Mouse (Mus musculus) olfactory bulb, adult 2 months (tissue): ENCODE data around the gene Serpina1e. TPM values are rescaled to one million over a fixed set of nuclear protein-coding genes. Genes with fewer than 3 reads are reported as not detected.

Experiments
- H3K27ac ChIP-seq: fragments of 200-500 bp; 2 replicates; pipeline ENCODE4 v1.5.1; 2012; ENCODE audit warnings: low read depth, low read length; ENCODE audit not compliant: insufficient read depth
- H3K4me1 ChIP-seq: fragments of 200-500 bp; 2 replicates; pipeline ENCODE4 v1.6.1; 2012; ENCODE audit warnings: low read length; ENCODE audit not compliant: control insufficient read depth, insufficient read depth
- H3K4me3 ChIP-seq: fragments of 200-500 bp; 2 replicates; pipeline ENCODE4 v1.5.1; 2012; ENCODE audit warnings: mild to moderate bottlenecking, low read depth, low read length, moderate library complexity; ENCODE audit not compliant: insufficient read depth
- CTCF ChIP-seq: fragments of 200-500 bp; IDR thresholded peaks from 2 replicates; pipeline ENCODE4 v1.5.1; 2012; ENCODE audit warnings: low read depth, mild to moderate bottlenecking, low read length, moderate library complexity; ENCODE audit not compliant: insufficient read depth
- POLR2A ChIP-seq: fragments of 200-500 bp; IDR thresholded peaks from 2 replicates; pipeline ENCODE4 v1.6.1; 2012; ENCODE audit warnings: mild to moderate bottlenecking, low read depth, low read length, moderate library complexity; ENCODE audit not compliant: insufficient read depth
- WGBS: fragments of 180-500 bp; shearing (Covaris S2); methylation state at CpG from one replicate; pipeline ENCODE4 v1.1.7; 2018; 5-methylcytosine and 5-hydroxymethylcytosine counted together
- polyA plus RNA-seq: library from polyadenylated mRNA; stranded (reverse); fragments of >200 nt; gene quantifications from 2 replicates; pipeline ENCODE4 v1.2.4, GENCODE M21; 2012; ENCODE audit warnings: low replicate concordance; ENCODE audit not compliant: missing spikeins, insufficient read depth, insufficient read length

The Serpina1e gene
- polyA plus RNA-seq, 1 experiment = not detected

DNA sequence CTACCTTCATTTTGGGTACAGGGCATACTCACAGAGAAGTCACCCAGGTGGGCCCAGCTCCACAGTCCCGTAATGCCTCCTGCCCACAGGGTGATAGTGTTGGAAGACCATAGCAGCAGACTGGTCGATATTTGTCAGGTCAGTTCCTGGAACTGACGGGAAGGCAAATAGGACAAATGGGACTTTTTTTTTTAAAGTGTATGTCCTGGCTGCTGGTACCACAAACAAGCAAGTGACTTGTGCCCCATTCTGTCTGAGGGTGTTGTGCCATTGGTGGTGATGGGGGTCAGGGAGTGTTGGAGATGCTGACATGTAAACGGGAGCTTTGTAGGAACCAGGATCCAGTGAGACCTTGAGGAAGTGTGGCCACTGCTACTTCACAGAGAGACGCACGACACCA is 31.1 kb upstream of the Serpina1e start, which contains the start of gene Serpina11:
Gene Serpina11 (minus strand): TSS at position 101 of the 400 bp plus-strand sequence.
- Histone ChIP-seq H3K4me1 (no peaks in the 10 kb centered on the region), H3K27ac (no peak within 1 kb of the TSS), H3K4me3 (no peak within 1 kb of the TSS)
- 93% methylated on average over 6 of the region's 6 CpGs for WGBS
- TF ChIP-seq POLR2A (no peak), CTCF (no peak)

DNA sequence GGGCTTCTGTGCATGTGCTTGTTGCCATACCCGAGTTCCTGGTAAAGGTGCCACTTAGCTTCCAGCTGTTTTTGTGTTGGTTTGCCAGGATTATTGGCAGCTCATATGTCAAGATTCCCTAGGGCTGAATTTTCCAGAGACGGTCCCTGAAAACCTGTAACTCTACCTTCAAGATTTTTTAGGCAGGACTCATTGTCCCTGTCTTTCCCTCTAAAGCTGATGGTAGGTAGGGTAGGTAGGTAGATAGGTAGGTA is 30.7 kb upstream of the Serpina1e start:
- WGBS = 79% methylated on average over 2 of the region's 2 CpGs
- no peak overlapping the region for H3K4me3 ChIP-seq
- TF ChIP-seq CTCF = no peak
- no peak for TF ChIP-seq POLR2A
- H3K4me1 ChIP-seq = no peaks in the 10 kb centered on the region
- no peak overlapping the region for H3K27ac ChIP-seq

DNA sequence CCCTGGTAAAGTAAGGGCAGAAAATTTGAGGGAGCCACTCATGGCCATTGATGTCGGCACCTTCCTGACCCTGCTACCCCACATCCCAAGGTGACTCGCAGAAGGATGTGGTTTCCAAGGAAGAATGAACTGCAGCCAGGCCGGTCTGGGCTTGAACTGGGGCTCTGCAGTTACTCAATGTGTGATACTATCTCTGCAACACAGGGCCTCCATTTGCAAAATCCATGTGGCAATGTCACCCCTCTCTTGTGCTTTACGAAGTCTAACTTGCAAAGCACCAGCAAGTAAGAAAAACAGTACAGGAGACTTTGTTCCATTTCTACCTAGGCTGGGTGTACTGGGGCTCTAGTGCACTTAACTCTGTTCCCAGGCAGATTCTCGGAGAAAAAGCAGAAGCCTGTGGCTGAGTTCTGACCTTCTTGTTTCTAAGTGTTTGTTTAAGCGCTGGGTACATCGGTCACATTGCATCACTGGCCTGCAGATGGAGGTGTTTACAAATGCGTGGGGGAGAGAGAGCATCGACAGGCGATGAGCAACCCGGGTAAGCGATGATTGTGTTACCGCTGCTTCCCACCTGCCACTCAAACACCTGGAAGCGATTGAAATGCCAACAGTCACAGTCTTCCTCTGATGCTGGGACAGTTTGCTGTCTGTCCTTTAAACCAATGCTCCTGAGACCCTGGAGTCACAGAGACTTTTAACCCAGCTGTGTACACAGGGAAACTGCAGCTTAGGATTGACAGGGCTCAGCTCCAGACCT is 30.2 kb upstream of the Serpina1e start:
- TF ChIP-seq CTCF = no peak
- TF ChIP-seq POLR2A = no peak
- Histone ChIP-seq H3K4me1 (no peaks in the 10 kb centered on the region), H3K27ac (no peak overlapping the region), H3K4me3 (no peak overlapping the region)
- 67% methylated on average over 14 of the region's 14 CpGs for WGBS

DNA sequence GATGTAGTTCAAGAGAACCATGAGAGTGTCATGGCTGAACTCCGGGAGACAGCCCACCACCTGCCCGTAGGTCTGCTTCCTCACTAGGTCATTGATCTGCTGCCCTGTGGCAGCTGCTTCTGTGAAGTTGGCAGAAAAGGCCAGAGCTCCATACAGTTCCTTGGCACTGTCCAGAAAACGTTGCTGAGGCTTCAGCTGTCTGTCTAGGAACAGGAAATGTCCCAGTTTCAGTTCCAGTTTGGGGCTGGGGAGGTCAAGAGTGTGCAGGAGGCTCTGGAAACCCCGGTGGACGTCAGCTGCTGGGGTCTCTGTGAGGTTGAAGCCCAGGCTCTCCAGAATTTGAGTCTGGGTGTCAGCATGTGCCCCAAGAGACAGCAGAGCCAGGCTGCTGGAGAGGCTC is 27.1 kb upstream of the Serpina1e start:
- no peaks in the 10 kb centered on the region for H3K4me1 ChIP-seq
- TF ChIP-seq POLR2A = no peak
- TF ChIP-seq CTCF = no peak
- no peak overlapping the region for H3K4me3 ChIP-seq
- 66% methylated on average over 5 of the region's 5 CpGs for WGBS
- H3K27ac ChIP-seq = no peak overlapping the region

DNA sequence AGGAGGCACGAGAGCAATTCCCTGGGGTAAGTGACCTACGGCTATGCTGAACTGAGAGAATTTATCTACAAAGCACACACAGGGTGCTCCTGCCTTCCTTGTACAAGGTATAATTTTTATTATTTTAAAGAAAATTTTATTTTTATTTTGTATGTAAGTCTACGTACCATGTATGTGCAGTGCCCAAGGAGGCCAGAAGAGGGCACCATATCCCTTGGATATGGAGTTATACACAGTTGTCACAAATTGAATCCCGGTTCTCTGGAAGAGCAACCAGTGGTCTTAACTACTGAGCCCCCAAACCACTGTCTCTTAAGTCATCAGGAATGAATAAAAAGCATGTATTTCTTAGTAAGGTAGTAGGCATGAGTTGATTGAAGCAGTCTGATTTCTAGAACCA is 26.2 kb upstream of the Serpina1e start:
- WGBS = 62% methylated on average over 4 of the region's 4 CpGs
- no peak overlapping the region for H3K27ac ChIP-seq
- no peak for TF ChIP-seq CTCF
- no peak for TF ChIP-seq POLR2A
- no peaks in the 10 kb centered on the region for H3K4me1 ChIP-seq
- H3K4me3 ChIP-seq = no peak overlapping the region

DNA sequence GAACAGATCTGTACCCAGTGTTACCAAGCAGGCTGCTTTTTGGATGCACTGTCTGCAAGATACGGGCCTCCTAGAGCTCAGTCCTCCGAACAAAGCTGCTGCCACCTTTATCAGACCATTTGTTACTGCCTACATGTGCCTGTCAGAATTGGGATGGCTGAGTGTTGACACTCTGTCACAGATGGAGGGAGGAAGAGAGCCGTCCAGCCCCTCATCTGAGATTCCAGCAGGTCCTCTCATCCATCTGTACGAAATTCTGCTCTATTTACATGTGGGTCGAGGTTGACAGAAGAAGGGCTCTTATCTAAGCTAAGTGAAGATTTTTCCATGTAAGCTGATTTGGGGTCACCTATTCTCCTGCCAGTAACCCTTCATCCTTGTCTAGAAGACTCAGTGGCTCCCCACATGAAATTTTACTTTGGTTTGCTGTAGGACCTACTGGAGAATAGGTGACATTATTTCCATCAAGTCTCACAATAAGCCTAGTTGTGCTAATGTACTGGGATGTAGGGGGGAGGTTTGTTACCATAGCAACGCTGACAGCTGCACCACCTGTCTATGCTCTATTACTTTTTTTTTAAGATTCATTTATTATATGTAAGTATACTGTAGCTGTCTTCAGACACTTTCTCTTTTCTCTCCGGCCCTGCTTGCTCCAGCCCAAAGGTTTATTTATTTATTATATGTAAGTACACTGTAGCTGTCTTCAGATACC is 23.0 kb upstream of the Serpina1e start:
- H3K4me1 ChIP-seq = no peaks in the 10 kb centered on the region
- TF ChIP-seq CTCF (no peak), POLR2A (no peak)
- H3K27ac ChIP-seq = no peak overlapping the region

DNA sequence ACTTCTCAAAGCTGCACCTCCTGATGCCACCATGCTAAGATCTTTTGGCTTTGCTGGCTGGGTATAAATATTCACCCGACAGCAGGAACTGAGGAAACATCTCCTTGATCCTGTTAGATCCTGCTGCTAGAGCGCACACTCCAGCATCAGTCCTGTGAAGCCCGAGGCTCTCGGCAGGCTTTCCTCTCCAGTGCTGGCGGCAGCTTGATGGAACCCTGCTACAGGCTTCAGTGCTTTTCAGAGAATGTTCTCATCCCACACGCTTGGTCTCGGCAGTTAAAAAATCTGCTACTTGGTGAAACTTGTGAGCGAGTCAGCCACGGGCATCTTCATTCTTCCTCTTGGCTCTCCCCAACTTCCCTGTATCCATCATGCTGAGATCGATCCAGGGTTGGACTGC is 19.5 kb upstream of the Serpina1e start:
- no peak overlapping the region for H3K27ac ChIP-seq
- H3K4me1 ChIP-seq = no peaks in the 10 kb centered on the region
- H3K4me3 ChIP-seq = no peak overlapping the region
- TF ChIP-seq CTCF (no peak), POLR2A (no peak)
- 88% methylated on average over 10 of the region's 10 CpGs for WGBS

More for the DNA sequence above, 23.0 kb upstream of the Serpina1e start:
- no peak overlapping the region for H3K4me3 ChIP-seq
- WGBS = 82% methylated on average over 7 of the region's 7 CpGs

DNA sequence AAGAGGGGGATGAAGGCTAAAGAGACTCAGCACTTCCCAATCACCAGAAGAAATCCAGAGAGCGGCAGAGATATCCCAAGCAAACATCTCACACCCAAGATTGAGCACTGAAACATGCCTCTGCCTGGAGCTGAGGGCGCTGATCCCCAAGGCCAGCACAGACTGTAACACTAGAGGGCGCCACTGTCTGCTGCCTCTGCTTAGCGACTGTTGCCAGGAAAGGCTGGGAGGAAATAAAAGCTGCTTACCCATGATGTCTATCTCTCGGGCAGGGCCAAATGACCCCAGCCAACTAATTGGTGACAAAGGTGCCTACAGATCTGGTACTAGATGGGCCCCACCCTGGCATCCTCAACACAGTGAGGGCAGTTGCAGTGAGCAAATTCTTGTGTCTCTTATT is 19.1 kb upstream of the Serpina1e start:
- 32% methylated on average over 5 of the region's 5 CpGs for WGBS
- Histone ChIP-seq H3K4me3 (no peak overlapping the region), H3K27ac (no peak overlapping the region), H3K4me1 (no peaks in the 10 kb centered on the region)
- no peak for TF ChIP-seq CTCF
- no peak for TF ChIP-seq POLR2A

DNA sequence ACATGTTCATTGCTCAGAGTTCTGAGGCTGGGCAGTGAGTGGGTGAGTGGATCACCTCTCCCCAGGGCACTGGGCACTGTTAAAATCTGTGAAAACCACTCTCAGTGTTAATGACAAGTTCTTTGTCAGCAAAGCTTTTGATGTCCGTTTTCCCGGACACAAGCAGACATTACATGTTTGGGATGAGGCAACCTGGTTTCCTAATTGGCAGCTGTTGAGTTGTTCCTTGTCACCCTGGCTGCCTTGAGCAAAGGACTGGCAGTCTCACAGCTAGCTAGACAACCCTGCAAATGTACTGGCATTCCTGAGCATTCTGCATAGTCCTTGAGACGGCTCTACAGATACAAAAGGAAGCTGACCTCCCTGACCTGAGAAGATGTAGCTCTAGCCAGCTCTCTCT is 18.3 kb upstream of the Serpina1e start:
- 38% methylated on average over 3 of the region's 3 CpGs for WGBS
- TF ChIP-seq POLR2A (no peak), CTCF (no peak)
- Histone ChIP-seq H3K27ac (no peak overlapping the region), H3K4me1 (no peaks in the 10 kb centered on the region), H3K4me3 (no peak overlapping the region)
